Mouse (Mus musculus) heart, embryonic 11.5 days (tissue): ENCODE measurements around the gene Clmp. TPM values are rescaled to one million over a fixed set of nuclear protein-coding genes. Genes with fewer than 3 reads are reported as not detected.

ENCODE experiments used
- ATAC-seq: fragments of 200-750 bp; cut with Nextera tagmentation; replicated peaks from 2 replicates; pipeline ENCODE4 v1.8.0; 2017; ENCODE audit warnings: moderate library complexity; ENCODE audit not compliant: insufficient number of reproducible peaks, low FRiP score, low TSS enrichment
- H3K27ac ChIP-seq: fragments of 300-500 bp; sonication (generic); 2 replicates; pipeline ENCODE4 v1.5.1; 2014; ENCODE audit warnings: mild to moderate bottlenecking, low read depth, low read length
- H3K27me3 ChIP-seq: fragments of 300-500 bp; sonication (generic); 2 replicates; pipeline ENCODE4 v1.6.1; 2014; ENCODE audit warnings: mild to moderate bottlenecking, low read length, mixed read lengths; ENCODE audit not compliant: control insufficient read depth, insufficient read depth
- H3K36me3 ChIP-seq: fragments of 300-500 bp; sonication (generic); 2 replicates; pipeline ENCODE4 v1.6.1; 2014; ENCODE audit warnings: mild to moderate bottlenecking, low read length, moderate library complexity, mixed read lengths; ENCODE audit not compliant: control insufficient read depth, insufficient read depth
- H3K4me1 ChIP-seq: fragments of 300-500 bp; sonication (generic); 2 replicates; pipeline ENCODE4 v1.6.1; 2014; ENCODE audit warnings: low read length; ENCODE audit not compliant: control insufficient read depth, insufficient read depth
- H3K4me2 ChIP-seq: fragments of 300-500 bp; sonication (generic); 2 replicates; pipeline ENCODE4 v1.6.1; 2014; ENCODE audit warnings: mild to moderate bottlenecking, moderate library complexity
- H3K4me3 ChIP-seq: fragments of 300-500 bp; sonication (generic); 2 replicates; pipeline ENCODE4 v1.5.1; 2014; ENCODE audit warnings: low read depth, low read length
- H3K9ac ChIP-seq: fragments of 300-500 bp; sonication (generic); 2 replicates; pipeline ENCODE4 v1.6.1; 2014; ENCODE audit warnings: mild to moderate bottlenecking, low read depth, low read length, moderate library complexity
- H3K9me3 ChIP-seq: fragments of 300-500 bp; sonication (generic); replicated peaks from 2 replicates; pipeline ENCODE4 v1.6.1; 2016; ENCODE audit warnings: low read length; ENCODE audit not compliant: control insufficient read depth
- WGBS: fragments of 180-500 bp; shearing (Covaris S2); extraction: QIAGEN DNeasy Blood & Tissue Kit; methylation state at CpG from one replicate; pipeline ENCODE4 v1.1.7; 2014; ENCODE audit not compliant: insufficient replicate concordance; 5-methylcytosine and 5-hydroxymethylcytosine counted together
- polyA plus RNA-seq: library from polyadenylated mRNA; unstranded; fragments of >200 nt; fragmentation: Nextera tagmentation; extraction: Ambion mirVana; gene quantifications from 2 replicates; pipeline ENCODE4 v1.2.1, GENCODE M21; 2014

Gene Clmp
- polyA plus RNA-seq, 1 experiment from 2014 or later: 15.3 TPM

GRCm38 (mm10) chr9:40717875-40718185 is 32.1 kb downstream of the Clmp start:
- Histone ChIP-seq H3K4me3 (no peak overlapping the region), H3K4me1 (peaks cover 9% of the 10 kb centered on the region), H3K9me3 (no peaks in the 10 kb centered on the region), H3K27me3 (no peaks in the 10 kb centered on the region), H3K9ac (no peak overlapping the region), H3K36me3 (no peaks in the 10 kb centered on the region), H3K27ac (no peak overlapping the region), H3K4me2 (no peak overlapping the region)
- WGBS: 30% methylated on average over 7 of the region's 7 CpGs
- no peak for ATAC-seq

- Histone ChIP-seq H3K4me3 (no peak overlapping the region), H3K36me3 (no peaks in the 10 kb centered on the region), H3K27ac (no peak overlapping the region), H3K27me3 (no peaks in the 10 kb centered on the region), H3K4me1 (peaks cover 11% of the 10 kb centered on the region), H3K9me3 (no peaks in the 10 kb centered on the region), H3K9ac (no peak overlapping the region), H3K4me2 (no peak overlapping the region)
- ATAC-seq: no peak
- WGBS: 45% methylated on average over 7 of the region's 7 CpGs
Observed at GRCm38 (mm10) chr9:40720881-40721280, 35.1 kb downstream of the Clmp start.

- Histone ChIP-seq H3K27ac (no peak overlapping the region), H3K9me3 (no peaks in the 10 kb centered on the region), H3K4me3 (no peak overlapping the region), H3K27me3 (no peaks in the 10 kb centered on the region), H3K4me2 (no peak overlapping the region), H3K9ac (no peak overlapping the region), H3K36me3 (no peaks in the 10 kb centered on the region), H3K4me1 (peaks cover 6% of the 10 kb centered on the region)
- 56% methylated on average over 2 of the region's 2 CpGs for WGBS
- ATAC-seq: no peak
Observed at GRCm38 (mm10) chr9:40723311-40723772, 37.6 kb downstream of the Clmp start.

- H3K4me1 ChIP-seq: peaks cover 6% of the 10 kb centered on the region
- no peak for ATAC-seq
- H3K36me3 ChIP-seq: no peaks in the 10 kb centered on the region
- no peaks in the 10 kb centered on the region for H3K9me3 ChIP-seq
- H3K4me2 ChIP-seq: no peak overlapping the region
- no peak overlapping the region for H3K27ac ChIP-seq
- no peak overlapping the region for H3K9ac ChIP-seq
- H3K27me3 ChIP-seq: no peaks in the 10 kb centered on the region
- 65% methylated on average over 5 of the region's 5 CpGs for WGBS
- no peak overlapping the region for H3K4me3 ChIP-seq
Observed at GRCm38 (mm10) chr9:40724978-40725377, 39.2 kb downstream of the Clmp start.

GRCm38 (mm10) chr9:40727140-40727823 is 41.5 kb downstream of the Clmp start:
- 69% methylated on average over 4 of the region's 4 CpGs for WGBS
- no peaks in the 10 kb centered on the region for H3K9me3 ChIP-seq
- no peak overlapping the region for H3K27ac ChIP-seq
- peaks cover 10% of the 10 kb centered on the region for H3K4me1 ChIP-seq
- H3K4me3 ChIP-seq: no peak overlapping the region
- no peak overlapping the region for H3K4me2 ChIP-seq
- H3K27me3 ChIP-seq: no peaks in the 10 kb centered on the region
- no peak overlapping the region for H3K9ac ChIP-seq
- no peak for ATAC-seq
- H3K36me3 ChIP-seq: no peaks in the 10 kb centered on the region

GRCm38 (mm10) chr9:40727824-40728495 is 42.2 kb downstream of the Clmp start:
- H3K27ac ChIP-seq: no peak overlapping the region
- H3K36me3 ChIP-seq: no peaks in the 10 kb centered on the region
- no peak overlapping the region for H3K9ac ChIP-seq
- peaks cover 6% of the 10 kb centered on the region; the same call in 1 of the 2 replicates for H3K4me1 ChIP-seq
- 77% methylated on average over 7 of the region's 7 CpGs for WGBS
- ATAC-seq: no peak
- H3K4me3 ChIP-seq: no peak overlapping the region
- no peaks in the 10 kb centered on the region for H3K9me3 ChIP-seq
- H3K27me3 ChIP-seq: no peaks in the 10 kb centered on the region
- no peak overlapping the region for H3K4me2 ChIP-seq

- ATAC-seq: no peak
- H3K27ac ChIP-seq: peak overlapping the region; percentile 82
- H3K4me1 ChIP-seq: 0 out of 2 replicates have a peak, but pooled peaks cover 4% of the 10 kb centered on the region
- H3K4me3 ChIP-seq: peak overlapping the region; percentile 45
- peak overlapping the region; percentile 73 for H3K9ac ChIP-seq
- H3K9me3 ChIP-seq: no peaks in the 10 kb centered on the region
- peak overlapping the region; percentile 73 for H3K4me2 ChIP-seq
- no peaks in the 10 kb centered on the region for H3K27me3 ChIP-seq
- WGBS: 53% methylated on average over 12 of the region's 12 CpGs
- H3K36me3 ChIP-seq: no peaks in the 10 kb centered on the region
Observed at GRCm38 (mm10) chr9:40730302-40730700, 44.5 kb downstream of the Clmp start.

- H3K4me1 ChIP-seq: 0 out of 2 replicates have a peak, but pooled peaks cover 4% of the 10 kb centered on the region
- under 1% methylated on average over 35 of the region's 35 CpGs for WGBS
- no peaks in the 10 kb centered on the region for H3K9me3 ChIP-seq
- peak overlapping the region; percentile 73 for H3K9ac ChIP-seq
- H3K27ac ChIP-seq: peak overlapping the region; percentile 82
- ATAC-seq: peak; percentile 67
- peak overlapping the region; percentile 73 for H3K4me2 ChIP-seq
- peak overlapping the region; percentile 45 for H3K4me3 ChIP-seq
- H3K27me3 ChIP-seq: no peaks in the 10 kb centered on the region
- H3K36me3 ChIP-seq: no peaks in the 10 kb centered on the region
Observed at GRCm38 (mm10) chr9:40730701-40731590, 45.2 kb downstream of the Clmp start.
